Mouse (Mus musculus) layer of hippocampus, adult 9-10 months (tissue): ENCODE measurements around the gene Olfr709-ps1.
"Not testable (repeated sequence)": the region's sequence is repeated elsewhere in the genome, so short reads cannot be mapped to it uniquely, and the experiment has no call there.

Experiments
- DNase-seq: peaks from one replicate; pipeline ENCODE4 v3.0.0; 2022; ENCODE audit warnings: low spot score

Gene Olfr709-ps1

GRCm38 (mm10) chr7:106932119-106932518 is at the start of gene Olfr709-ps1:
Gene Olfr709-ps1 (minus strand): TSS chr7:106932219.
- no peak for DNase-seq

GRCm38 (mm10) chr7:106975353-106975752 is 43.3 kb upstream of the Olfr709-ps1 start, which contains the start of gene Olfr711:
Gene Olfr711 (minus strand): TSS chr7:106975453.
- DNase-seq, result no peak

- not testable (repeated sequence) for DNase-seq
These were observed 35.5 kb upstream of the Olfr709-ps1 start for GRCm38 (mm10) chr7:106967503-106967902.

- no peak for DNase-seq
These were observed 31.8 kb upstream of the Olfr709-ps1 start, which contains the start of gene Olfr6 for GRCm38 (mm10) chr7:106963837-106964236. Gene Olfr6 (minus strand): TSS chr7:106963937.

GRCm38 (mm10) chr7:106948212-106948611 is 16.2 kb upstream of the Olfr709-ps1 start, which contains the start of gene Olfr710:
Gene Olfr710 (minus strand): TSS chr7:106948312.
- DNase-seq, result no peak

- not testable (repeated sequence) for DNase-seq
These were observed 11.1 kb downstream of the Olfr709-ps1 start for GRCm38 (mm10) chr7:106920961-106921360.

GRCm38 (mm10) chr7:106907676-106908075 is 24.3 kb downstream of the Olfr709-ps1 start, which contains the start of gene Olfr1532-ps1:
Gene Olfr1532-ps1 (plus strand): TSS chr7:106908001.
- DNase-seq, result no peak

- DNase-seq, result not testable (repeated sequence)
These were observed 30.9 kb downstream of the Olfr709-ps1 start, which contains the start of gene Olfr707 for GRCm38 (mm10) chr7:106901141-106901540. Gene Olfr707 (minus strand): TSS chr7:106901241.

GRCm38 (mm10) chr7:106888062-106888461 is 44.0 kb downstream of the Olfr709-ps1 start, which contains the start of gene Olfr706:
Gene Olfr706 (minus strand): TSS chr7:106888162.
- no peak for DNase-seq

- no peak for DNase-seq
These were observed 55.2 kb downstream of the Olfr709-ps1 start, which contains the start of gene Olfr705 for GRCm38 (mm10) chr7:106876791-106877190. Gene Olfr705 (minus strand): TSS chr7:106876891.
